Mouse (Mus musculus) B cell, adult 2 months (primary cell): ENCODE measurements around the gene Alx3.
"Not testable (repeated sequence)": the region's sequence is repeated elsewhere in the genome, so short reads cannot be mapped to it uniquely, and the experiment has no call there.

ENCODE experiments used
- DNase-seq, 2 experiments: peaks; one replicate each; pipeline ENCODE4 v3.0.0; 2022

The Alx3 gene

DNA sequence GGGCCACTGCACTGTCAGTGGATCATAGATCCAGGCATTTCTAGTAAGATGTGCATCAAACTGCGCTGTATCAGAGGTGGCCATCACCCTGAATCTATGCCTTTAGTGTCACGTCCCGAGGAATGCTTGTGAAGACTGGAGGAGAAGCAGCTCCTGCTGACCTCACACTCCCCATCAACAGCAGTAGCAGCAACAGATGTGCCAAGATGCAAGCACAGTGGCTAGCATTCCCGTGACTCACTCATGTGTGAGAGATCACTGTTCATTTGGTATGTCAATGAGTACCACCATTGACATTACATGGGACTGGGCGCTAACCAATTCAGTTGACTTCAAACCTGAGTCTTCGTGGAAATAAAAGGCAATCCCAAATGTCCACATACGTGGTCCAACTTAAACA is 32.8 kb downstream of the Alx3 start:
- no peak for DNase-seq

DNA sequence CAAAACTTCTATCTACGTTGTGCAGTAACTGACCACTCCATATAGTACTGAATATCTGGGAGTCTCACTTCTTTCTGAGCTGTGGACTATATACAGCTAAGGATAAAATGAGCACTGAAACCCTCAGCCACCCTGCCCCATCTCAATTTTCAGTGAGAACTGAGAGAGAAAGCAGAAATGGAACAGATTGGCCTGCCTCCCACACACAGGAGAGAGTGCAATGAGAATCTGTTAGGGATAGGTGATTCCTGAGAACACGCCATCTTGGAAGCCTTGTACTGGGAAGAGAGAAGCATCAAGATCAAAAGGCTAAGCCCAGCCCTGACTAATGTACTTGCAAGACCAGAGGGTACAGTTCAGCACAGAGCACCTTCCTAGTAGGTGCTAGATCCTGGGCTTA is 33.7 kb downstream of the Alx3 start:
- no peak for DNase-seq

- no peak for DNase-seq
Measured at GRCm38 (mm10) chr3:107629411-107629810, 34.6 kb downstream of the Alx3 start.

DNA sequence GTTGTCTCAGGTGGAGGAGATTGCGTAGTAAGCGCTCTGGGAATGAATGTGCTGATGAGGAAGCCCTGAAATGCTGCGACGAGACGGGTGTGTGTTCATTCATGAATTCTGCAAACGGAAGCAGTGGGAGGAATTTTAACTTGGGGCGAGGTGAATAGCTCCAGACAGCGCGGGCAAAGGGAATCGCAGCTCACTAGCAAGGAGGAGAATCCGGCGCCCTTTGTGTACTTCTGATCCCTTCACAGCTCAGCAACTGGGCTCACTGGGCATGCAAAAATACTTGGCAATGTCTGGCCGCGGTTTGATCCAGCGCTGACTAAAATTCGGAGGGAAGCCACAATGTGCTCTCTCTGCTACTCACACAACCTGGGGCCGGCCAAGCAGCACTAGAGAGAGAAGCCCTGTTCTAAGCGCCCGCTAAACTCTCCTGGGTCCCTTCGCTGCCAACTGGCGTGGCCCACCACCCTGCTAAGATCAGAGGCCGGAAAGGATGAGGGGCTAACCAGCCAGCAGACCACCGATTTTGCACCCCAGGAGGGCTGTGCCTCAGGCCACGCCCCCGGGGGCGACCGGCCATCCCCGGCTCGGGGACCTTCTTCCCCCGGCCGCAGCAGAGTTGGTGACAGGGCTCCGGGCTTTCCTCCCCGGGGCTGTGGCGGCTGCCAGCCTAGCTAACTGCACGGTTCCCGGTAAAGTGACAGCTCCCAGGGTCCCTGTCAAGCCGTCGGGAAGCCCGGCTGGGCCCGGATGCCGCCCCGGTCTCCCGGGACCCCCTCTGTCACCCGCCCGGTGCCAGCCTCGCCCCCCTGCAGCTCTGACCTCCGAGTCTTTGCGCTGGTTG is 36.1 kb downstream of the Alx3 start, which contains the start of gene Gm10961:
TSS of gene Gm10961 (plus strand) at position 641 of the 841 bp plus-strand sequence.
- peak in 1 of 2 experiments; percentile 8 for DNase-seq

GRCm38 (mm10) chr3:107631523-107631958 is 36.7 kb downstream of the Alx3 start, which contains the start of gene Strip1:
Gene Strip1 (minus strand): TSS chr3:107631694.
- DNase-seq: peak; percentile 91

- no peak for DNase-seq
Measured at GRCm38 (mm10) chr3:107632786-107633185, 38.0 kb downstream of the Alx3 start.

GRCm38 (mm10) chr3:107633906-107634305 is 39.1 kb downstream of the Alx3 start:
- DNase-seq: no peak

DNA sequence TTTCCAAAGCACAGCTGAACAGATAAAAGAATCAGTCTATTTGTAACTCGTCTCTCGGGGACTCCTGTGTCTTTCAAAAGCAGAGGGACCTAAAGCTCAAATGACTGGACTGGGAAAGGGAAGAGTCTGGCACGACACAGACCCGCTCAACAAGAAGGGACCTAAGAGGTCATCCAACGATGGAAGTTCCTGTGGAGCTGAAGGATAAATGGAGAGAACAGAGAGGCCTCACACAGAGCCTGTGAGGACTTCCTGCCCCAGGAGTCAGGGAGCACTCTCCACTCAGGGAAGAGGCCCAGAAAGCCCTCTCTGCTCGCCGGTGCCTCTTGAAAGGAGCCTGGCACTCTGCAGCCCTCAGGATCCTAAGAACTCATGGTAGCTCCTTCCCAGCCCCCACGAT is 41.0 kb downstream of the Alx3 start:
- no peak for DNase-seq

- no peak for DNase-seq
Measured at GRCm38 (mm10) chr3:107636236-107636635, 41.4 kb downstream of the Alx3 start.

GRCm38 (mm10) chr3:107637606-107638172 is 42.9 kb downstream of the Alx3 start:
- no peak for DNase-seq

GRCm38 (mm10) chr3:107646947-107647346 is 52.1 kb downstream of the Alx3 start:
- DNase-seq: no peak

GRCm38 (mm10) chr3:107650276-107650675 is 55.4 kb downstream of the Alx3 start:
- DNase-seq: not testable (repeated sequence)

DNA sequence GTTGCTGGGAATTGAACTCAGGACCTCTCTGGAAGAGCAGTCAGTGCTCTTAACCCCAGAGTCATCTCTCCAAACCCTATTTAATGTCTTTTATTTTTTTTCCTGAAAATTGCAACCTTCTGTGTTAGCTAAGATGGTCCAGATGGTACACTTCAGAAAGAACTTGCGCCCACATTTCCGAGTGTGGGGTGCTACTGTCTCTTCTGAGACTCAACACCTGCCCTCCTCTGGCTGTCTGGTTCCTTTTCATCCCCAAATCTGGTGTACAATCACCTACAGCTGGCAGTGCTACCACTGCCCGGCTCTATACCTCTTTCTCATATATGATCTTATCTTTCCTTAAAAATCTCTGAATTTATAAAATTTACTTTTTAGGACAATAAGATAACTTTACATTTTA is 58.1 kb downstream of the Alx3 start:
- no peak for DNase-seq

GRCm38 (mm10) chr3:107654861-107655260 is 60.0 kb downstream of the Alx3 start:
- DNase-seq: no peak
